Mouse (Mus musculus): ENCODE measurements around the gene Akr1cl.
"Not testable (repeated sequence)": the region's sequence is repeated elsewhere in the genome, so short reads cannot be mapped to it uniquely, and the experiment has no call there.

The Akr1cl gene

GRCm38 (mm10) chr1:65032641-65033040, at the start of gene Akr1cl:
Gene Akr1cl (minus strand): TSS chr1:65032759.
- in situ Hi-C loops (cut with MboI, MseI): no loop called here

- in situ Hi-C loops (cut with MboI, MseI): no loop called here
Observed at GRCm38 (mm10) chr1:65082188-65082587, 49.6 kb upstream of the Akr1cl start, which contains the start of gene Crygb. Gene Crygb (minus strand): TSS chr1:65082288.

- in situ Hi-C loops (cut with MboI, MseI): no loop called here
Observed at GRCm38 (mm10) chr1:65075607-65076006, 43.0 kb upstream of the Akr1cl start.

DNA sequence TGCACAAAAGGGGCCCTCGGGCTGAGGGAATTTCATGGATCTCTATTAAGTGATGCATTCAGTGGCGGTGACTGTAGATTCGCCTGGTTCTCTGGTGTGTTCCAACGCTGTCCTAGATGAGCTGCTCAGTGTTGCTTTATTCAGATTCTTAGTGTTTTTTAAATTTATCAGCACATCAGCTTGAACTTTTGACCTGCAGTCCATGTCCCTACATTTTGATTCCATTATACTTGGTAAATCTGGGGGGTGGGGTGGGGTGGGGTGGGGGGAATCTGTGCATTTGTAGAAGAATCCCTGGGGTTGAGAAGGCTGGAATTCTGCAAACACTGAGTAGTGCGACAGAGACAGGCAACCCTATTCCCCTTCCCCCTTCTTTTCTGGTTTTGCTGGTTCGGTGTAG, 41.0 kb upstream of the Akr1cl start, which contains the start of gene Crygc:
TSS of gene Crygc (minus strand) at position 101 of the 400 bp plus-strand sequence.
- in situ Hi-C loops (cut with MboI, MseI): no loop called here

DNA sequence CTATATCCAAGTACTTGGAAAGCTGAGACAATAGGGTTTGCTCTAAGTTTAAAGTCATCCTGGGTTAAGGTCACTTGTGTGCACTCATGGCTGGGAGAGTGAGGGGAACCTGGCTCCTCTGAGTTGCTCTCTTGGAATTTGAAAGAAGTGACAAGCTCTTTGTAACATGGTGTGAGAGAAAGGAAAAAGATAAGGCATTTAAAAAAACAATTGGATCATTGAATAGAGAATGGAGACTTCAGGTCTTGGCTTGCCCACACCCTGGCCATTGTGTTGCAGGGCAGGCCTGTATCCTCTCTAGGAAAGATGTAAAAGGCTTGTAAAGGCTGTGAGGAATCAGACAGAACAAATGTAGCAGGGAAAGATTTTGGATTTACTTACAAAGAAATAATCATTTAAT, 35.3 kb upstream of the Akr1cl start:
- in situ Hi-C loops (cut with MboI, MseI): no loop called here

GRCm38 (mm10) chr1:65064201-65064600, 31.6 kb upstream of the Akr1cl start:
- in situ Hi-C loops (cut with MboI, MseI): no loop called here

GRCm38 (mm10) chr1:65063352-65063751, 30.8 kb upstream of the Akr1cl start, which contains the start of gene Crygd:
Gene Crygd (minus strand): TSS chr1:65063452.
- in situ Hi-C loops (cut with MboI, MseI): no loop called here

DNA sequence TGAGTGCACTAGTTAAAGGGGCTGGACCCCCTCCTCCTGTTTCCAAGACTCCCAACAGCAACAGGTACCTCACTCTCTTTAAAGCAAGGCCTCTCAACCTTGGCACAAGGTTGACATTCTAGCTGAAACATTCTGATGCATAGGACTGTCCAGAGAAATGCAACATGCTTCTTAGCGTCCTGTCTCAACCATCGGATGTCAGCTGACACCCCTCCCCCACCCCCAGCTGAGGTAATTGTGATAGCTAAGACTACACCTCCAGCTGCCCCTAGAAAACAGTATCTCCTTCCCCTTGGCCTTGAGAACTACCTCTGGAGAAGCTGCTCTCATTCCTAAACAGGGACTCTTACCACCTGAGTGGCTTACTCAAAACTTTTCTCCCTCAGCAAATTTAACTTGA, 19.6 kb upstream of the Akr1cl start:
- in situ Hi-C loops (cut with MboI, MseI): no loop called here

- in situ Hi-C loops (cut with MboI, MseI): no loop called here
Observed at GRCm38 (mm10) chr1:65051696-65052095, 19.1 kb upstream of the Akr1cl start.

GRCm38 (mm10) chr1:65050952-65051351, 18.4 kb upstream of the Akr1cl start, which contains the start of gene Cryge:
Gene Cryge (minus strand): TSS chr1:65051149.
- in situ Hi-C loops (cut with MboI, MseI): not testable (repeated sequence)

- in situ Hi-C loops (cut with MboI, MseI): no loop called here
Observed at GRCm38 (mm10) chr1:65048781-65049180, 16.2 kb upstream of the Akr1cl start.

DNA sequence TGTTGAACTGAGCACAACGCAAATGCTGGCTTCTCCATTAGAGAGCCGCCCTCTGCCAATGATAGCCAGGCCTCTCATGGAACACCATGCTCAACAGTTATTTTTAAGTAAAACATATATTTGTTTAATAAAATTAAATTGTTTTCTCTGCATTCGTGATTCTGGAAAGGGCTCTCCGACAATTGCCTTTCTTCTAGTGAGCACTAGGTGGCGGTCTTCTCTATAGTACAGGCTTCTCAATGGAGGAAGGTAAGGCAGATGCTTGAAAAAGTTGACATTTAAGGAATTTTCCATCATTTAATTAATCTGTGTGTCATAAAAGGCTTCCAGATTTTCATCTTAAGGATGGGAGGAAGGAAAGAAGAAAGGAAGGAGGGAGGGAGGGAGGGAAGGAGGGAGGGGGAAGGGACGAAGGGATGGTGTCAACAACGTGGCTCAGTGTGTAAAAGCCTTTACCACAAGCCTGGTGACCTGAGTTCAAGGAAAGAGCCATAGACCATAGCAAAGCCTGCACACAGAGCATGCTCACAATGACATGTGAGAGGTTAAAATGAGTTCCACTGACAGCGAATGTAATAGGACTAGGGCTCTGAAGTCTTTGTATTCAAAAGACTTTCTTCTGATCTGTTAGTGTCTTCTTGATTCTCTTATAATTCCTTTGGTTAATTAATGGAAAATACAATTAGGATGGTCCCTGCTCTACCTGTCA, 14.0 kb upstream of the Akr1cl start:
- in situ Hi-C loops (cut with MboI, MseI): no loop called here

DNA sequence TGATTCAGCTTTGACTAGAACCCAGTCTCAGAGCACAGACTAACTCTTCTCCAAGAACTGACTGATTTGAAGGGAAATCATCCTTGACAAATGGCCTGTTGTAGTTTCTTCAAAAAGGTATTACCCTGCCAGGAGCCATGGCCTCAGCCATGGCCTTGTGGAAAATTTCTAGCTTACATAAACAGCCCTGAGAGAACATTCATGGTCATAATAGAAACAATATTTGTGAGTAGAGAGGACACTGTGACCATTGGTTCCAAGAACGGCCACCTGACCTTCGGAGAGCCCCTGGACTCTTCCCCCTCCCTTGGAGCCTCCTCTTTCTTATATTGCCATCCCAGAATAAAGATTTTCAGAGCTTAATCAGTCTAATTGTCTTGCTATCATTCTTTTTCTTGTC, 10.9 kb upstream of the Akr1cl start:
- in situ Hi-C loops (cut with MboI, MseI): no loop called here

DNA sequence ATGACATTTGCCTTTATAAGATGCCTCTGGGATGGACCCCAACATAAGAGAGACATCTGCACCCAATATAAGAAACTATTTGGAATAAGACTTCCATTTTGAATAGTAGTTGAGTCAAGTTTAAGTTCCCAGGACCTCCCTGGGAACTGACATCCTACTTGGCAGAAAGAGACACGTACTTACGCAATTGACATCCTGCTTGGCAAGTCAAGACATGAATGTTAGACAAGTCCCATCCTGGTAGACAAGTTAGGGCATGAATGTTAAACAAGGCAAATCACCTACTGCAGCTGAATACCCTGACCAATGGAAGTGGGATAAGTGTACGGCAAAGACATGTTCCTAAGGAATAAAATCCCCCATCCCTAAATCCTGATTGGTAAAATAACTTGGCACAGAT, 9.3 kb upstream of the Akr1cl start:
- in situ Hi-C loops (cut with MboI, MseI): no loop called here

DNA sequence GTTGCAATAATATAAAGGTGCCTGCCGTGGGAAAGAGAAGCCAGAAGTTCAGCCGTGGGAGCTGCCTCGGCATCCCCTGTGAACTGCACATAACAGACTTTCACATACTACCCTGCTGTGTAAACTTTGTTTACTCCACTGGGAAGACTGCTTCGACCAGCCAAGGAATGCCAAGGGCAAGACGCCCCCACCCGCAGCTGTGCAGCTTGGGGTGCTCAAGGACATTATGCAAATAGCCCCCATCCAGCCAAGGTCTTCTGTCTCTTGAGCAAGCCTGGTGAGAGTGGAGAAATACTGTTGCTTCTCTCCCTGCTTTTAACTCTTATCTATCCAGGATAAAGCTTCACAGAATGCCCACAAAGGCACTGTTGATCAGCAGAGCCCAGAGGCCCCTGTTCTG, 8.2 kb upstream of the Akr1cl start:
- in situ Hi-C loops (cut with MboI, MseI): no loop called here

- in situ Hi-C loops (cut with MboI, MseI): no loop called here
Observed at GRCm38 (mm10) chr1:65039679-65040078, 7.1 kb upstream of the Akr1cl start.

GRCm38 (mm10) chr1:65037542-65037941, 5.0 kb upstream of the Akr1cl start:
- in situ Hi-C loops (cut with MboI, MseI): no loop called here

GRCm38 (mm10) chr1:65035513-65035912, 3.0 kb upstream of the Akr1cl start:
- in situ Hi-C loops (cut with MboI, MseI): no loop called here

GRCm38 (mm10) chr1:65028206-65028605, 4.4 kb downstream of the Akr1cl start:
- in situ Hi-C loops (cut with MboI, MseI): no loop called here

DNA sequence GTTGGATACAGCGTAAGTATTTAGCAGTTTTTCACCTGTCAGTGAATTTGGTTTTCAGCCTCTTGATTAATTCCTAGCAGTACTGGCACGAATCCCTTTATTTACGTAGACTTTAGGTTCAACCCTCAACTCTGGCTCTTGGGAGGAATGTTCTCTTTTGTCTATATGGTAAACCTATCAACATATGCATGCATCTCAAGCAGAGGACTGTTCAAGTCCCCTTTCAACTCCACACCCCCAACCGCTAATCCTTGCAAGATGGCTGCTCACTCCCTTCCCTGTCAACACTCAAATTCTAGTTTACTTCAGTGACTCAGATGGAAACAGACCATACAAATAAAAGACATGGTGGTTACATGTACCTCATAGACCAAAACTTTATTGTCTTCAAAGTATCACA, 19.8 kb downstream of the Akr1cl start:
- in situ Hi-C loops (cut with MboI, MseI): loop anchor here in 1 of 2 experiments (10.0 to 25.0 kb wide), 2 partner anchors 108 to 1350 kb away; no protein-coding TSS in a partner anchor

DNA sequence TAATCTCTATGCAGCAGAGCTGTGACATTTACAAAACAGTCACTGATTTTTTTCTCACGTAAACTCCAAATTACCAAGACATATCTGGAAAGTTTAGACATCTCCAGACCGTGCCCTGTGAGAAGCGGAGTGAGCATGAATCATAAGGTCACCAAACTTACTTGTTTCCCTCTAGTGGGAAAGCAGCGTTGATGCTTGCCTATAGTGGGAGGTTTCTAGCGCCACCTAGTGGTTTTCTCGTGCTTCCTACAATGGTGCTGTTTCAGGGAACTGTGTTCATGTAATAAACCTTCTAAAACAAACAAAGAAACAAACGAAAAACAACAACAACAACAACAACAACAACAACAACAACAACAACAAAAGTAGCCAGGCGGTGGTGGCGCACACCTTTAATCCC, 22.4 kb downstream of the Akr1cl start:
- in situ Hi-C loops (cut with MboI, MseI): loop anchor here in 1 of 2 experiments (10.0 to 25.0 kb wide), 2 partner anchors 105 to 1348 kb away; no protein-coding TSS in a partner anchor

DNA sequence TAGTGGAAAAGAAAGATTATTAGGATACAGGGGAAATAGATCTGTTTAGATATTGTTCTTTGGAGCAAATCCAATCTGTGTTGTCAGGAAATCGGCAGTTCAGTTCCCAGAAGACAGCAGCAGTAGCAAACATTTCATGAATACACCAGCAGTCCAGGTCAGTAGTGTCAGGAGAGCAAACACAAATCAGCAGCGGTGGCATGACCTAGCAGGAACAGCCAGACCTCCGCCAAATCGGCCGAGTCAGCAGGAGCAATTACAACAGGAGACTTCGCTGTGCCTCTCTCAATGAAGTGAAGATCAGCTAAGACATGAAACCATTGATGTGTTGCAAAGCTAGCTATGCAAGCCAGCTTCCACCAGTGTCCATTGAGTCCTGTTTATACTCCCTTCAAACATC, 27.0 kb downstream of the Akr1cl start:
- in situ Hi-C loops (cut with MboI, MseI): loop anchor here (5.0 to 25.0 kb wide), 3 partner anchors 1343 to 1761 kb away; no protein-coding TSS in a partner anchor

- in situ Hi-C loops (cut with MboI, MseI): loop anchor here in 1 of 2 experiments (10.0 to 25.0 kb wide), 2 partner anchors 1342 to 1760 kb away; no protein-coding TSS in a partner anchor
Observed at GRCm38 (mm10) chr1:65004526-65004925, 28.0 kb downstream of the Akr1cl start.
